Mouse (Mus musculus): ENCODE results near the gene Ddx19a.
"Not testable (repeated sequence)": the region's sequence is repeated elsewhere in the genome, so short reads cannot be mapped to it uniquely, and the experiment has no call there.

Gene Ddx19a

DNA sequence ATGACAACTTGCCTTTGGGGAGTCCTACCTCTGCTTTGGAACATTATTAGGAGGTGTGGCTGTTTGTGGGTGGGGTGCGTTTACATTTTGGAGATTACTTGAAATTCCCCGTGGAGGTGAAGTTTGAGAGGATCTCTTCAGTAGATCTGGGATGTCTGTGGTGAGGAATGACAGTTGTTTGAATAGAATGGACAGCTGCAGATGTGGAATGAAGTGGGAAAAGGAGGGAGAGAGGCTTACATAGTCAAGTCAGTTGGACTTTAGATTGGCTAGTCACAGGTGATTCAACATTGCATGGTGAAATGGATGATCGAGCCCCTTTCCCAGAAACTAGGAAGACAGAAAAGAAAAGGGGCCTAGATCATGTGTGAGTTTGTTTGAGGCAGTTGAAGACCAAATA is 65.2 kb downstream of the Ddx19a start:
- DNase-seq = no peak

DNA sequence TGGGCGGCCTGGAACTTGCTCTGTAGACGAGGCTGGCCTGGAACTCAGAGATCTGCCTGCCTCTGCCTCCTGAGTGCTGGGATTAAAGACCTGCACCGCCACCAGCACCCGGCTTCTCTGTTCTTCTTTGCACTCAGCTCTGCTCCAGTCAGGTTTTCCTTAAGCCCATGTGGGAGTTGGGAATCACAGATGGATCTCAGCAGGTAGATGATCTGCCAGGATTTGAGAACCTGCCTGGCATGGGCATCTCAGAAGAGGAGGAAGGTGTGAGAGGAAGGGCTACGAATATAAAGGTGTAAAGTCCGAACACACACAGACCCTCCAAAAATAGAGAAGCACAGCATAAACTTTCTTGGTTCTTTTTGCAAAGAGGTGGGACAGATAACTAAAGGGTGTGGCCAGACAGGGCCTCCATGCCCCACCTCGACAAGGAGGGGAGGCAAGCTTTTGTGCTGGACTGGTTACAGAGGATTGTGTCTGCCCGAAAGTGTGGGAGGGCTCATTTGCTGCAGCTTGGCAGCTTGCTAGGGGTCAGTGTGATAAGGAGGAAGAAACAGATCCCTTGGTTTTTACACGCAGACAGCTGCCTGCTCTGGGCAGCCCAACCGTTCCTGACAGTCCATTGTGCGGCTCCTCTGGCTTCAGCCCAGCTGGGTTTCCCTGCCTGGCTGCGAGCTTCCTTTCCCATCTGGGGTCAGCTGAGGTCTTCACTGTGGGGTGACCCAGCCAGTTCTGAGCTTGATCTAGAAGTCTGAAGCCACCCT is 66.2 kb downstream of the Ddx19a start:
- no peak for DNase-seq

DNA sequence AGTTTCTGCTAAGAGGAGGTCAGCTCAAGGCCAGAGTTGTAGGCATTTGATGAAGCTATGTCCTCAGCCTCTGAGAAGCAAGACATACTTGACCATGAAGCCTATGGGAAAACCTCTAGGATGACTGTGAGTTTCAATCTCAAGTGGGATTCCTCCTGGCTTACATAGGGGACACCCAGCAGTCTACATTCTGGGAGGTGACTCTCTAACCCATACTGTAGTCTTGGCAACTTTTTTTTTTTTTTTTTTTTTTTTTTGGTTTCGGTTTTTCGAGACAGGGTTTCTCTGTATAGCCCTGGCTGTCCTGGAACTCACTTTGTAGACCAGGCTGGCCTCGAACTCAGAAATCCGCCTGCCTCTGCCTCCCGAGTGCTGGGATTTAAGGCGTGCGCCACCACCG is 67.9 kb downstream of the Ddx19a start:
- not testable (repeated sequence) for DNase-seq

DNA sequence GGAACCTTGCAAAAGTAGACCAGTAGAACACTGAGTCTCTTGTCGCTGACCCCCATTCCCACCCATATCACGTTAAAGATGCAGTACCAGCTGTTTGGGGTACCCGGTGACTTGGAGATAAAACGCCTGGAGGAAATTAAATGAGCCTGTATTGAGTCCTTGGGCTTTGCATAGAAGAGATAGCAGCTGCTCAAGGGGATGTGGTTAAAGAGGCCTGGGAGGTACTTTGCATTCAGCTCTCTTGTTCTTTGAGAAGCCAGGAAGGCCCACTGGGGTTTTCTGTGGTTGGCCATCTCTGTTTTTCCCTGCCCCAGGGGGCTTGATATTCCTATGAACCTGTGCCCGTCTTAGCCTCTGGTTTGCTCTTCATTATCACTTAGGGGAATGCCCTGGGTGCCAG is 68.5 kb downstream of the Ddx19a start:
- no peak for DNase-seq

DNA sequence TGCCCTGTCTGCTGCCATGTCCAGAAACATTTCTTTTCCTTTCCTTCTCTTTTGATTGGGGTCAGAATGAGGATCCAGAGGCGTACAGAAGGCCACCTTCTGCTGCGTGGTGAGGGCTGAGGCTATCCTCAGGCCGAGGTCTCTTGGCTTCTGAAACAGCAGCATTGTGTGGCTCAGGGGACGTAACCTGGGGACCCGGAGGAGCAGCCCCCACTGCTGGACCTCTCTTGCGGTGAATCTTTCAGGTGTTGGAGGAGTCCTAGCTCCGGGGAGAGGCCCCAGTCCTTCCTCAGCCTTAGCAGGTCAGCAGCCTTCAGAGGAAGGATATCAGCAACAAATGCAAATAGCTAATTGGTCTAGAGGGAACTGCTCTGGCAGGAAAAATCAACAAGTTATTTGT is 69.2 kb downstream of the Ddx19a start:
- DNase-seq = no peak

DNA sequence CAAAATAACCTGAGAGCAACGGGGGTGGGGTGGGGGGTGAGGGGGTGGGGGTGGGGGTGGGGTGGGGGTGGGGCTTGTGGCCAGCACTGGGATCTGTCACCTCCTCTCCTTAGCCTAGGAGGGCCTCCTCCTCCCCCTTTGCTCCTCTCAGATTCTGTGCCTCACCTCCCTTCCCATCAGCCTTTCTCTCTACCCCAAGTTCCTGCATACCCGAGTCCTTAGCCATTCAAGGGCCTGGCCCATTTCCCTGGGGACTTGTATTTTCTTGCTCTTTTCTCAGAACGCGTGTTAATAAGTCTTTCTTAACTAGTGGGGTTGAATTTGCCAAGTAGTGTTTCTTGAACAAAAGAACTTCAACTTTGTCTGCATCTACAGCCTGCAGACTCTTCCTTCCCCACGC is 70.9 kb downstream of the Ddx19a start:
- no peak for DNase-seq

DNA sequence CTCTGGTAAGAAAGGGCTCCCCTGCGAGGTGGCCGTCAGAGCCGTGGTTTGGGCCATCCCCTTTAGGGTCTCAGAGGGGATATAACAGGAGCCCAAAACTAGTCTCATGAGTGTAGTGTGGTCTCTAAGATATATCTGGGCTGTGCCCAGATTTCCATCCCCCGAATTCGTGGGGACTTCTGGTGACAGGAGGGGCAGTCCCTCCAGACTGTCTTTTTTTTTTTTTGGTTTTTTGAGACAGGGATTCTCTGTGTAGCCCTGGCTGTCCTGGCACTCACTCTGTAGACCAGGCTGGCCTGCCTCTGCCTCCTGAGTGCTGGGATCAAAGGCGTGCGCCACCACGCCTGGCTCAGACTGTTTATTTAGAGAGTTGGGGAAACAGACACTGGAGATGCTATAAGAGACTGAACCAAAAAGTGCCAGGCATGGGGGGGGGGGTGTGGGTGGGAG is 71.9 kb downstream of the Ddx19a start:
- DNase-seq = no peak

Measured in layer of hippocampus, adult 9-11 months (tissue).